Mouse (Mus musculus) midbrain, embryonic 13.5 days (tissue): ENCODE data around the gene Tex9. TPM values are rescaled to one million over a fixed set of nuclear protein-coding genes. Genes with fewer than 3 reads are reported as not detected.

Experiments used
- ATAC-seq: fragments of 200-750 bp; cut with Nextera tagmentation; 2 replicates; pipeline ENCODE4 v1.8.0; 2017; ENCODE audit warnings: mild to moderate bottlenecking, moderate TSS enrichment, moderate library complexity
- H3K27ac ChIP-seq: fragments of 300-500 bp; sonication (generic); 2 replicates; pipeline ENCODE4 v1.5.1; 2015; ENCODE audit warnings: inconsistent platforms, mild to moderate bottlenecking, moderate library complexity
- H3K27me3 ChIP-seq: fragments of 300-500 bp; sonication (generic); 2 replicates; pipeline ENCODE4 v1.6.1; 2015; ENCODE audit warnings: mild to moderate bottlenecking, inconsistent platforms
- H3K36me3 ChIP-seq: fragments of 300-500 bp; sonication (generic); 2 replicates; pipeline ENCODE4 v1.6.1; 2015; ENCODE audit warnings: mild to moderate bottlenecking, inconsistent platforms
- H3K4me1 ChIP-seq: fragments of 300-500 bp; sonication (generic); replicated peaks from 2 replicates; pipeline ENCODE4 v1.6.1; 2015; ENCODE audit warnings: inconsistent platforms
- H3K4me2 ChIP-seq: fragments of 300-500 bp; sonication (generic); replicated peaks from 2 replicates; pipeline ENCODE4 v1.6.1; 2015; ENCODE audit warnings: moderate library complexity, mild to moderate bottlenecking, inconsistent platforms
- H3K4me3 ChIP-seq: fragments of 300-500 bp; sonication (generic); replicated peaks from 2 replicates; pipeline ENCODE4 v1.5.1; 2015; ENCODE audit warnings: mild to moderate bottlenecking, inconsistent platforms
- H3K9ac ChIP-seq: fragments of 300-500 bp; sonication (generic); replicated peaks from 2 replicates; pipeline ENCODE4 v1.6.1; 2015; ENCODE audit warnings: mild to moderate bottlenecking, inconsistent platforms
- H3K9me3 ChIP-seq: fragments of 300-500 bp; sonication (generic); 2 replicates; pipeline ENCODE4 v1.6.1; 2016; ENCODE audit warnings: mild to moderate bottlenecking, inconsistent platforms
- WGBS: fragments of 180-500 bp; shearing (Covaris S2); methylation state at CpG from one replicate; pipeline ENCODE4 v1.1.7; 2015; 5-methylcytosine and 5-hydroxymethylcytosine counted together
- polyA plus RNA-seq: library from polyadenylated mRNA; unstranded; fragments of >200 nt; fragmentation: Nextera tagmentation; extraction: Ambion mirVana; gene quantifications from 2 replicates; pipeline ENCODE4 v1.2.1, GENCODE M21; 2015

The Tex9 gene
- polyA plus RNA-seq, 1 experiment from 2014 or later: 50.7 TPM

- H3K27ac ChIP-seq: no peak overlapping the region
- H3K4me3 ChIP-seq: no peak overlapping the region
- no peaks in the 10 kb centered on the region for H3K27me3 ChIP-seq
- ATAC-seq: no peak
- no peaks in the 10 kb centered on the region for H3K36me3 ChIP-seq
- H3K4me1 ChIP-seq: no peaks in the 10 kb centered on the region
- no peaks in the 10 kb centered on the region for H3K9me3 ChIP-seq
- H3K9ac ChIP-seq: no peak overlapping the region
- H3K4me2 ChIP-seq: no peak overlapping the region
Measured at GRCm38 (mm10) chr9:72519246-72519645, 27.2 kb upstream of the Tex9 start.

GRCm38 (mm10) chr9:72515366-72515765, 23.4 kb upstream of the Tex9 start:
- Histone ChIP-seq H3K4me3 (no peak overlapping the region), H3K9ac (no peak overlapping the region), H3K27me3 (no peaks in the 10 kb centered on the region), H3K9me3 (no peaks in the 10 kb centered on the region), H3K4me1 (no peaks in the 10 kb centered on the region), H3K27ac (no peak overlapping the region), H3K4me2 (no peak overlapping the region), H3K36me3 (no peaks in the 10 kb centered on the region)
- no peak for ATAC-seq

- H3K4me2 ChIP-seq: no peak overlapping the region
- no peak for ATAC-seq
- no peak overlapping the region for H3K27ac ChIP-seq
- no peaks in the 10 kb centered on the region for H3K9me3 ChIP-seq
- H3K4me3 ChIP-seq: no peak overlapping the region
- 49% methylated on average over 11 of the region's 11 CpGs for WGBS
- H3K36me3 ChIP-seq: no peaks in the 10 kb centered on the region
- H3K9ac ChIP-seq: no peak overlapping the region
- no peaks in the 10 kb centered on the region for H3K4me1 ChIP-seq
- no peaks in the 10 kb centered on the region for H3K27me3 ChIP-seq
Measured at GRCm38 (mm10) chr9:72512229-72512981, 20.4 kb upstream of the Tex9 start.

GRCm38 (mm10) chr9:72497171-72497570, 5.2 kb upstream of the Tex9 start:
- WGBS: 73% methylated on average over 3 of the region's 3 CpGs
- no peak for ATAC-seq

GRCm38 (mm10) chr9:72496691-72497090, 4.7 kb upstream of the Tex9 start:
- no peak overlapping the region for H3K4me3 ChIP-seq
- H3K9ac ChIP-seq: no peak overlapping the region
- H3K9me3 ChIP-seq: no peaks in the 10 kb centered on the region
- H3K27ac ChIP-seq: no peak overlapping the region
- H3K4me2 ChIP-seq: no peak overlapping the region
- H3K36me3 ChIP-seq: no peaks in the 10 kb centered on the region
- peaks cover 5% of the 10 kb centered on the region for H3K4me1 ChIP-seq
- 68% methylated on average over 2 of the region's 2 CpGs for WGBS
- no peaks in the 10 kb centered on the region for H3K27me3 ChIP-seq
- no peak for ATAC-seq

More at GRCm38 (mm10) chr9:72497171-72497570, 5.2 kb upstream of the Tex9 start:
- H3K27ac ChIP-seq: no peak overlapping the region
- H3K9me3 ChIP-seq: no peaks in the 10 kb centered on the region
- H3K4me1 ChIP-seq: peaks cover 3% of the 10 kb centered on the region
- H3K36me3 ChIP-seq: no peaks in the 10 kb centered on the region
- H3K27me3 ChIP-seq: no peaks in the 10 kb centered on the region
- no peak overlapping the region for H3K4me2 ChIP-seq
- H3K4me3 ChIP-seq: no peak overlapping the region
- H3K9ac ChIP-seq: no peak overlapping the region

- WGBS: 83% methylated on average over 3 of the region's 3 CpGs
- H3K36me3 ChIP-seq: no peaks in the 10 kb centered on the region
- H3K27ac ChIP-seq: no peak overlapping the region
- H3K9ac ChIP-seq: no peak overlapping the region
- H3K4me1 ChIP-seq: peaks cover 15% of the 10 kb centered on the region
- no peak for ATAC-seq
- no peak overlapping the region for H3K4me2 ChIP-seq
- no peaks in the 10 kb centered on the region for H3K27me3 ChIP-seq
- no peaks in the 10 kb centered on the region for H3K9me3 ChIP-seq
- H3K4me3 ChIP-seq: no peak overlapping the region
Measured at GRCm38 (mm10) chr9:72493984-72494685, 2.1 kb upstream of the Tex9 start.

- 90% methylated on average over 2 of the region's 2 CpGs for WGBS
- no peak overlapping the region for H3K9ac ChIP-seq
- ATAC-seq: no peak
- peaks cover 15% of the 10 kb centered on the region for H3K4me1 ChIP-seq
- H3K36me3 ChIP-seq: no peaks in the 10 kb centered on the region
- H3K27me3 ChIP-seq: no peaks in the 10 kb centered on the region
- H3K4me2 ChIP-seq: no peak overlapping the region
- no peak overlapping the region for H3K4me3 ChIP-seq
- no peak overlapping the region for H3K27ac ChIP-seq
- H3K9me3 ChIP-seq: no peaks in the 10 kb centered on the region
Measured at GRCm38 (mm10) chr9:72493465-72493864, 1.5 kb upstream of the Tex9 start.

GRCm38 (mm10) chr9:72491559-72492193, 336 bp downstream of the Tex9 start:
- WGBS: under 1% methylated on average over 32 of the region's 32 CpGs
- Histone ChIP-seq H3K36me3 (peaks cover 7% of the 10 kb centered on the region), H3K4me2 (peak overlapping the region; percentile 71), H3K27ac (peak overlapping the region; percentile 81), H3K9ac (peak overlapping the region; percentile 81), H3K4me3 (peak overlapping the region; percentile 76), H3K27me3 (no peaks in the 10 kb centered on the region), H3K9me3 (no peaks in the 10 kb centered on the region), H3K4me1 (peaks cover 15% of the 10 kb centered on the region)
- ATAC-seq: peak; percentile 98

GRCm38 (mm10) chr9:72489131-72489530, 2.9 kb downstream of the Tex9 start:
- peaks cover 15% of the 10 kb centered on the region for H3K4me1 ChIP-seq
- no peak for ATAC-seq
- no peaks in the 10 kb centered on the region for H3K9me3 ChIP-seq
- no peak overlapping the region for H3K4me3 ChIP-seq
- H3K9ac ChIP-seq: no peak overlapping the region
- no peaks in the 10 kb centered on the region for H3K27me3 ChIP-seq
- peaks cover 18% of the 10 kb centered on the region for H3K36me3 ChIP-seq
- H3K4me2 ChIP-seq: no peak overlapping the region
- H3K27ac ChIP-seq: no peak overlapping the region
- 99% methylated on average over 5 of the region's 5 CpGs for WGBS

GRCm38 (mm10) chr9:72488523-72488922, 3.5 kb downstream of the Tex9 start:
- peaks cover 22% of the 10 kb centered on the region for H3K36me3 ChIP-seq
- peaks cover 15% of the 10 kb centered on the region for H3K4me1 ChIP-seq
- no peak for ATAC-seq
- H3K27me3 ChIP-seq: no peaks in the 10 kb centered on the region
- H3K4me3 ChIP-seq: no peak overlapping the region
- H3K27ac ChIP-seq: no peak overlapping the region
- H3K4me2 ChIP-seq: no peak overlapping the region
- no peaks in the 10 kb centered on the region for H3K9me3 ChIP-seq
- no peak overlapping the region for H3K9ac ChIP-seq

- Histone ChIP-seq H3K4me2 (no peak overlapping the region), H3K27ac (no peak overlapping the region), H3K4me1 (no peaks in the 10 kb centered on the region), H3K36me3 (peaks cover 54% of the 10 kb centered on the region), H3K9ac (no peak overlapping the region), H3K4me3 (no peak overlapping the region), H3K27me3 (no peaks in the 10 kb centered on the region), H3K9me3 (no peaks in the 10 kb centered on the region)
- 79% methylated on average over 1 of the region's 1 CpGs for WGBS
- ATAC-seq: no peak
Measured at GRCm38 (mm10) chr9:72479276-72479675, 12.7 kb downstream of the Tex9 start.

GRCm38 (mm10) chr9:72477306-72477705, 14.7 kb downstream of the Tex9 start:
- no peak overlapping the region for H3K4me2 ChIP-seq
- H3K27ac ChIP-seq: no peak overlapping the region
- no peak overlapping the region for H3K9ac ChIP-seq
- WGBS: 80% methylated on average over 6 of the region's 6 CpGs
- no peak overlapping the region for H3K4me3 ChIP-seq
- no peaks in the 10 kb centered on the region for H3K9me3 ChIP-seq
- peaks cover 62% of the 10 kb centered on the region for H3K36me3 ChIP-seq
- no peaks in the 10 kb centered on the region for H3K27me3 ChIP-seq
- H3K4me1 ChIP-seq: no peaks in the 10 kb centered on the region
- no peak for ATAC-seq
